Mouse (Mus musculus) left cerebral cortex, adult 9 months (tissue): ENCODE results near the gene Faf2.

Experiments
- DNase-seq, 2 experiments: peaks; one replicate each; pipeline ENCODE4 v3.0.0; 2022; ENCODE audit warnings: low spot score in 2 of 2

Gene Faf2

DNA sequence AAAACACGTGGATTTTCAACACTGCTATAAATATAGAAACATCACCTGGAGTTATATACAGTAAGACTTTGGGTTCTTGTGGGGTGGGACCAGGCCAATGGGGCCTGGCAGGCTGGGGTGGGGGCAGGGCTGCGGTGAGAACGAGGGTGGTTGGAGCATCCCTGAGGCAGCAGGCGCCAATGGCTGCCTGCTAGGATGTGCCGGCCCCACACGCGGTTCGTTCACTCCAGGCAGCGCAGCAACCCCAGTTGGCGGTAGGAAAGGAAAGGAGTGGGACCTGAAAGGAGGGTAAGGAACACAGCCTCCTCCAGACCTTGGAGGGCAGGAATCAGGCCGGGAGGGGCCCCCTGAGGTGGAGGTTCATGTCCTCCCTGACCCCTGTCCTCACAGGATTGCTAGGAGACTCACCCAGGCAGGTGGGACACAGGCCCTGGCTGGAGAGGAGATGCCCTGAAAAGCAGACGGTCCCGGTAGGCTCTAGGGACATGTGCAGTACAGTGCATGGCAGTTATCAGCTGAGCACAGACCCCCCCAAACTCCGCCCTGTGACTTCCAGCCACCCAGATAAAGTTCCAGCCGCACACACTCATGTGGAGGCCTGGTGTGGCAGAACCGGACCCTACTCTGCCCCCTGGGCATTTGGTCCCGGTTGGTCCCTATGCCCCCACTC lies 58.7 kb downstream of the Faf2 start:
- no peak for DNase-seq

DNA sequence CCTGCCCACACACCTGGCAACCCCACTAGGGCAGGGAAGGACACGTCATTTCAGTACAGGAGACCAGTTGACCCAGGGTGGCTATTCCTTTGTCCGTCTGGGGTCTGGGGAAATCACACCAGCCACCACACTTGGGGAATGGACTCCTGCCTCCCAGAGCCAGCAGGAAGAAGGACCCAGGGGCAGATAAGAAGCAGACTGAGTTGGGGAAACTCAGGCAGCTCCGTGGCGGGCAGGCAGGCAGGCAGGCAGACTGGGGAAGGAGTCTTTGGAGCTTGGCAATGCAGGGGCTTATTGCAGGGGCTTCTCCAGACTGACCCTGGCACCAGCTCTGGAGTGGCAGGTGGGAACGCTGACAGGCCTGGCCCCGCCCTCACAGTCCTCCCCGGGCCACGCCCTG lies 59.7 kb downstream of the Faf2 start:
- no peak for DNase-seq

DNA sequence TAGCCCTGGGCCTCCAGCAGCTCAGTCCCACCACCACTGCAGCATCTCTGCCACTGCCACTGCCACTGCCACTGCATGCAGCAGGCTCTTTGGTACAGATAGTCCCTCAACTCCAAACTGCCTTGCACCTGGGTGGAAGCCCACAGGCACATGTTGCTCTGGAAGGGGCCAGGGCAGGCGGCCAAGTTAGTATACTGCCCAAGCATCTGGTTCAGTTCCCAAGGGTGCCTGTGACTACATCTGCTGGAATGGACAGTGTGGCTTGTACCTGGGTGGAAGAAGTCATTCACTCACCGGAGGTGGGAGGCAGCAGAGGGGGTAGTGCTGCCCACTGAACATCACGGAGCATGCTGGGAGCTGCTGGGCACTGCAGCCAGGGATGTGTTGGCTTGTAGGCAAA lies 61.7 kb downstream of the Faf2 start:
- no peak for DNase-seq

DNA sequence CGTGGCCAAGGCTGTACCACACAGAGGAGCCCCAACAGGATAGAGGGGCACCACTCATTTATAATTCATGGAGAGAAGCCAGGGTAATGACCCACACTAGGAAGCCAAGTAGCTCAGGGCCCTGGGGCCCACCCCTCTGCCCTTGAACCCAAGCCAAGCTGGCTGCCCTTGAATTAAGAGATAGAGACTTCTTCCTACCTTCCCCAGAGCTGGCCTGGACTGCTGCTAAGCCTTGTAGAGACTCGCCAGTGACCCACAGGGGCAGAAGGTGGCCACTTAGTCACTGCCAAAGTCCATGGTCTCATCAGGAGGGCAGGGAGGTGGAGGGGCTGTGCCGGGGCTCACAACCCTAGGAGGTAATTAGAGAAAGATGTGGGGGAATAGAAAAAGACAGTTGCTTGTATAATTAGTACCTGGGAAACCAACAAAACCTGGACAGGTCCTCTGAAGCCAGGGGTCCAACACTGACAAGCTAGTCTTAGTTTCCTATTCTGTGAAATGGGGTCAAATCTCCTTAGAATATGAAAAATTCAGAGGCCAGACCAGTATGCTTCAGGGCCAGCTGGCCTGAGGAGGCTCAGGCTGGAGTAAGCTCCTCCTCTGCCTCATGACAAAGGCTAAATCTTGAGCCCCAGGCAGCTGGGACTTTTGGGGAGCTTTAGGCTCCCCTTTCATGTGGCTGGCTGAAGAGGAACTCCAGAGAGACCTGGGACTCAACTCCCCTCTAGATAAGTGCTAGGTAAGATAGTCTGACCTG lies 62.7 kb downstream of the Faf2 start:
- DNase-seq, result no peak

DNA sequence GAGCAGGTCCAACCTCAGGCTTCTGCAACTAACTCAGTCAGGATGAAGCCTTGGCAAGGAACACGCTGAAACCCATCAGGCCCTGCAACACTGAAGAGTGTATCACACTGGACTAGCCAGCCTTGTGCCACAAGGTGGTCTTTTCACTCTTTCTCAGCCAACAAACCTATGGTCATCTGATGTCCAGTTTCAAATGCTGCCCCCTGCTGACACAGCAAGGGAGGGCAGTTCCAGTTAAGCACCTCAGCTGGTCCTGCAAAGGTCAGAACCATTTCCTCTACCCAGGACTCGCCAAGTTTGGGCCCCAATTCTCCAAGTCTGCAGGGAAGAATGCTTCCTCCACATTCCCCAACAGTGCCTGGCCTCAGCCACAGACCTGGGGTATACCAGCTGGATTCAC lies 63.6 kb downstream of the Faf2 start:
- DNase-seq, result peak in 1 of 2 experiments; percentile 28

DNA sequence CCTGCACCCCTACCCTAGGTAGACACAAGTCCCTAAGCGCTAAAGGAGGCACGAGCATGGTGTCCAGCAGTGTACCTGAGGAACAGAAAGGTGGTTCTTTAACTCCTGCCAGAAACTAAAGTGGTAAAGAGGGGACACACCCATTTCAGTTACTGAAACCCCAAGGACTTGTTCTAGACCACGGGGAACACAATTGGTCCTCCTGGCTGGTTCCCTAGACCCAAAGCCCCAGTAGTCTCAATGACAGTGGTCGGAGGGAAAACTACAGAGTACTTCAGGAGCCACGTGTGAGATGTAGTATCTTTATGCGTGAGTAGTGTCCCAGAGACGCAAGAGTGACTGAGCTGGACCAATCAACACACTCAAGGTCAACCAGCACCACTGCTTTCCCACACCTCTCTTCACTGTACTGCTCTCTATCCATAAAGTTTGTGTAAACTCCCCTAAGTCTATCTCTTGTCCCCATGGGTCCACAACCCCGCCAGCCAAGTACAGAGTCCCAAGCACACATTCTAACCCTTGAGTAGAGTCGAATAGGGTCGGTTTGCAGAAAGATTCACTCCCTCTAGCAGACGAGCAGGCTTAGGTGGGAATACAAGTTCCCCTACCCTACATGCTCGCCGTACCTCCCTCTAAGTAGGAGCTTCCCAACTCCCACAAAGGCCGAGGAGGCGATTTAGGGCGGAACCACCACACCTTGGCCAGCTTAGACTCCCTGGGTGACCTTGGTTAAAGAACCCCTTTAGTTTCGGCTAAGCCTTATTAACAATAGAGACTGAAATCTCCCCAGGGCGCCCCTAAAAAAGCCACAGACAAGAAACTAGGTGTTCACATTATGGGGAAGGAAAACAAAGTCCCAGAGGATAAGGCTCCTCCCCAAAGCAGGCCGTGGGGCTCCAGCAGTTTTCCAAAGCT lies 64.8 kb downstream of the Faf2 start:
- DNase-seq, result no peak

DNA sequence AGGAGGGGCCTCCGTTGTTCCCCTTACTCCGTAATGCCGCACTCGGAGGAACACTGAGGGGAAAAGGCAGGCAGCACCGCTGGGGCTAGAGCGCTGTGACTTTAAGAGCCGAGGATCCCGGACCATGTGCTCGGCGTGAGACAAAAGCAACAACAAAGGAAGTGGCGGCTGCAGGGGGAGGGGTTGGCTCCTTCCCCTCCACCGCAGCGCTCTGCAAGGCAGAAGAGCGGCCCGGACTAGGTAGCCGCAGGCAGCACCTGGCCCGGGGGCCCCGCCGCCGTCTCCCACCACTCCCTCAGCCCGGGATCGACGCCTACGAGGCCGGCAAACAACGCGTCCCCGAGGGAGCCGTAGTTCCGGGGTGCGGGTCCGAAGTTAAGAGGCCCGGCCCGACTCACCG lies 65.5 kb downstream of the Faf2 start:
- DNase-seq, result peak in 1 of 2 experiments; percentile 67

DNA sequence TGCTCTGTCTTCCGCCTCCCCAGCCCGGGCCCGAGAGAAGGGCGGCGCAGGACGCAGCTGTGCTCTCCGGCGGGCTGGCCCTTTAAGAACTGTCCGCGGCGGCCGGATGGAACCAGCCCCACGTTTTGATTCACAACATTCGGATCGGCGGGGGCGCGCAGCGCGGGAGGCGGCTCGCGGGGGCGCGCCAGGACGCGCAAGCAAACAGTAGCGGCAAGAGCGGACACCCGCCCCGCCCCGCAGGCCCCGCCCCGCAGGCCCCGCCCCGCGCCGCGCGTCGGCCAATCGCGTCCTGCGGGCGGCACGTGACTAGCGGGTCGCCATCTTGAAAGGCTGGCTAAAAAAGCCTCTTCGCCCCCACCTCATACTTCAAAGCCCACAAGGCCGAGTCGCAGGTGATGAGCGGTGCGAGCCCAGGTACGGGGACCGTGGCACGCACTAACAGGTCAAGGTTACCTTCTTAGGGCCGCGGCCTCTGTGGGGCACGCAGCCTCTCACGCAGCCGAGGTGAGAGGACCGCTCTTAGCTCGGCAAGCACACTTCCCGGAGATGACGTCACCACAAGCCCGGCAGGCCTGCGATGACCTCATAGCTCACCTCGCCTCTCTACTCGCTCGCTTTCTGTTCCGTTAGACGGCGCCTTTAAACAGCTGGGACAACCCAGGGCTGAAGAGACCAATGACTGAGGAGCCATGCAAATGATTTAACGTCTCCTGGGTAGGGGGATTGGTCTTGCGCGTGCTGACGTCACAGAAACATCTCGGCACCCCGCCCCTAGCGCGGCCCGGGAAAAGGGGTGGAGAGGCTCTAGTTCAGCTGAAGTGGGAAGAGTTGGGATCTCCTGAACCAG lies 66.2 kb downstream of the Faf2 start:
- peak; percentile 92 to 98 for DNase-seq

DNA sequence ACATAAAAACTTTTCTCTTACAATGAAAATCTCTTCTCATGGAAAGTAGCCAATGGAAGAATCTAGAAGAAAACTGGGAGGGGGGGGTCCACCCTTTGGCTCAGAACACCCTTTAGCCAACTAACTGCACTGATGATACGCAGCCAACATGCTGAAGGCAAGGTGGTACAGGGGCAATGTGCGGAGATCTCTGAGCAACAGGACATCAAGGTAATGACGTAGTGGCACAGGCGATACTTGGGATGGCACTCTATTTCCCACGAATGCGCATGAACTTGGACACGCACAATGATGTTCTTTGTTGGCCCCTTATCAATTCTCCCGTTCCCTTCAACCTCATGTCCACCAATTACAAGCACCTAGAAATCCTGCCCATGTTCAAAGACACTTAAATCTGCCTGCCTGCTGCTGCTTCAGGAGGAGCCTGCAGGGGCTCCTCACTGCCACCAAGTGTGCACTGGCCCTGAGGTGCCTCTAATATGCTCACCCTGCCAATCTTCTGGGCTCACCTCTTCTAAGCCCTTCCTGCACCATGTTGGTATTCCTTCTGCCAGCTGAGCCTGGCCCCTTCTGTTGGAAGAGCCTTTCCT lies 68.7 kb downstream of the Faf2 start:
- no peak for DNase-seq

DNA sequence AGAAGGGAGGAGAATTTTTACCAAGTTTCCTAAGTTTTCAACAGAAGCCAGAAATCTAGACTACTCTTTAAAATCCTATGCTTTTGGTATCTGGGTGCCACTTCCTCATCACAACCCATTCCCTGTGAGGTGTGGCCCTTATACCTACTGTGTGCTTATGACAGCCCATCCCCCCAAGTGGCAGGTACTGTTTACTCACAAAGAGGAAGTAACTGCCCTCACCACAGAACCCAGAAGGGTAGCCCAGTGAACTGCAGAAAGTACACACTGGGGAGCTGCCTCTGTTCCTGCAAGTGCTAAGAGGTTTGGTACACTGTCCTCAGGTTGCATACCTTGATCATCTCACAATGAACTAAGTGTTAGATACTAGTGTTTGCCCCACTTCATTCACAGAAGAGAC lies 70.2 kb downstream of the Faf2 start:
- no peak for DNase-seq

DNA sequence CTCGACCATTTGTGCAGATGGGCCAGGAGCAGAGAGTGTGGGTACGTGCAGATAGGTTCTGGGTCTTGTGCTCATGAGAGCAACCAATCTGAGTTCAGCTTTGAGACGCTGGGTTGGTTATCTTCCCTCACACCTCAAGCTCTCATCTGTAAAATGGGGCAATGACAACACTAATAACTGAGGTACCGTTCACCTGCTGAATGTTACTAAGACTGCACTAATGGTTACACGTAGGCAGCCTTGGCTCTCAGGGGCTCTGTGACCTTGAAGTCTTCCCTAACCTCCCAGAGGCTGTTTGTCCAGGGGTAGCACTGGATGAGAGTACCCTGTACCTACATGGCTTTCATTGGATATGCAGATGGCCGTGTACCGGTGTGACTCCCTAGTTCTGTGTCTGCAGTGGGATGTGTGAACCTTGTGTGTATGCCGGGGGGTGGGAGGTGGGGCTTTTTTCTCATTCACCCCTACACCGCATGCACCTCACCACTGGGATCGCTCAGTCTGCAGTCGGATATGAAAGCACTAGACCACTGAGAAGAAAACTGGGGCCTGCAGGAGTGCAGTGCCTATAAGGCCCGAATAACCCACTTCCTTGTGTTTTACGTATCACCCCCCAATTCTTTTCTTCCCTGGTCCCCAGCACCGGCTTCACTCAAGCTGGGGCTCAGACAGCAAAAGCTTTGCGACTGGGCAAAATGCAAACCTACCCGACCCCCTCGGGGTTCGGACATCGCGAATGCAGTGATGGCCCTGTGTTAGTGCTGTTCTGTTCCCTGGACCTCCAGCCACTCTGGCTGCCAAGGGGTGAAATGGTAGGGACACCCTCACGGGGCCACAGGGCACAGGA lies 71.3 kb downstream of the Faf2 start:
- DNase-seq, result no peak

DNA sequence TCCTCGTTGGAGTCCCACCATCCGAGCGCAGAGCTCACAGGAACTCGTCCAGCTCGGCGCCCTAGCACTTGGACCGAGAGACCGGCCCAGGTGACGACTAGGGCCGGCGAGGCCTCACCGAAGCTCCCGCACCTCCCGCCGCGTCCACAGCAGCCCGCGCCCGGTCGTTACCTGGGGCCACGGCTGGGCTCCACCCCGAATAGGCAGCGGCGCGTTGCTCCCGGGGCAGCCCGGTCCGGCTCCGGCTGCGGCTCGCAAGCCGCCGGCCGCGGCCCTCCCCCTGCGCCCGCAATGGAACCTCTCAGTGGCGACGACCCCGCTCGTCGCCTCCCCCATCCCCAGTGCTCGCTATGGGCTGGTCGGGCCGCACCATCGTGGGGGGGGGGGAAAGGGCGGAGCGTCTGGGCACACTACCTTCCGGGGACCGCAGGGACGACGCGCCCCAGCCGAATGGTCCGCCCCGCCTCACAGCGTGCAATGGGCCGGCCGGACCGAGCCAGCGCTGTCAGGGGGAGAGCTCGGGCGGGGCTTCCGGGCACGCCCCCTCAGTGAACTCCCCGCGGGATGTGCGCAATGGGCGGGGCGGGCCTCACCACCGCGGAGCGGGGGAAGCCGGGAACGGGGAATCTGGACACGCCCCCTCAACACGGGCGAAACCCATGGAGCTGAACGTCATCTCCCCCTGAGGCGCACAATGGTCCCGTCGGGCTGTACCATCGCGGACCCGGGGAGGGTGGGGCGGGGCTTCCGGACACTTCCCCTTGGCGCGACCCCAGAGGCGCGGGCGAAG lies 72.2 kb downstream of the Faf2 start, which contains the start of gene Rnf44:
Rnf44 (minus strand) TSS at position 350 of the 790 bp plus-strand sequence.
- DNase-seq, result peak; percentile 97 to 99

DNA sequence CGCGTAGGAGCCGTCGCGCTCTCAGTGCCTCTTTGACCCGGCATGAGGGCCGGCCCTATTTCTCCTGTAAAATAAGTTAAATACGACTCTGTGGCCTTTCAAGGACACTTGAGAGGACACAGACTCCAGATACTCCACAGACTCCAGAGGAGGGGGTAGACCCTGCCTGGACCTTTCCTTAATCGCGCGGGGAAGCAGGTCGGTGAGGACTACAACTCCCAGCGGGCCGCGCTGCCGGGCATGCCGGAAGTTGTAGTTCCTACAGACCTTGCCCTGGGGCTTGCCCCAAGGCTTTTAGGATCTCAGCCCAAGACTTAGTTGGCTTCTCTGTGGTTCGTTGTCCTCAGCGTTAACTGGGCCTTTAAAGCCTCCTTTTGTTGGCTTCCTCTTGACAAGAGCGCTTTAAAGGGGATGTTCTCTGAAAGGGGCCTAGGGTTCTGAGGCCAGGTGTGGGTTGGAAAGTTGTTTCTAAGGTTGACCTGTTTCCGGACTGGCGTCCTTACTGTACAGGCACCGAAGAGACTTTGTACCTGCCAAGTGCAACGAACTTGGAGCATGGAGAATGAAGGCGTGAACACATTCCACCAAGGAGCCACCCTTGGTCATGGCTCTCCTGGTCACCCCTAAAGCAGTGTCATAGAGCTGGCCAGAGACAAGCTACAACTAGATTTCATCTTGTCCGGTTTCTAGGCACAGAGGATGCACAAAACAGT lies 72.9 kb downstream of the Faf2 start:
- DNase-seq, result peak; percentile 76 to 90

DNA sequence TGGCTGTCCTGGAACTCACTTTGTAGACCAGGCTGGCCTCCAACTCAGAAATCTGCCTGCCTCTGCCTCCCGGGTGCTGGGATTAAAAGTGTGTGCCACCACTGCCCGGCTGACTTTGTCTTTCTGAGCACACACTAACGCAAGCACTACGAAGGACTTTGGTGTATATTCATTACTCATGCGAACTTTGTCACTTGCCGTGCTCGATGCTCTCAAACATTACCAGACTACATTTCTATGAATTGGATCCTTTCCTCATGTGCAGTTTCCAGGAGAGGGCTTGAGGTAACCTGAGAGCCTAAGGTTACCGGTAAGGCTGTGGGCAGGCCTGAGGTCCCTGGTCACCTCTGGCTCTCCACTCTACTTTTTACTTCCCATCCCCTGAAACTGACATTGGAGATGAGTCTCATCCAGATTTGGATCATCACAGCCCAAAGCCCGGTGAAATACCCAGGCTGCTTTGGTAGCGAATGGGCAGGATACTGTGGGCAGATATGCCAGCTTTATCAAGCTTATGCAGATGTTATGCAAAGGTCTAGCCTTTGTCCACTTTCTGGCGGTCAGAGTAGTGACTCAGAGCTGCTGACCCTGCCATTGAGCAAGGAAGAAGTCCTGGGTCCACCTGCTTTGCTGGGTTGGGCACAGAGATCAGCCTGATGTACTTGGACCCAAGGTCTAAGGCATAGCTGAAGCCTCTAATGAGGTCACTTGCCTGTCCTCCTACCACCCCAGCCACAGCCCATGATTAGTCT lies 74.1 kb downstream of the Faf2 start:
- DNase-seq, result no peak

DNA sequence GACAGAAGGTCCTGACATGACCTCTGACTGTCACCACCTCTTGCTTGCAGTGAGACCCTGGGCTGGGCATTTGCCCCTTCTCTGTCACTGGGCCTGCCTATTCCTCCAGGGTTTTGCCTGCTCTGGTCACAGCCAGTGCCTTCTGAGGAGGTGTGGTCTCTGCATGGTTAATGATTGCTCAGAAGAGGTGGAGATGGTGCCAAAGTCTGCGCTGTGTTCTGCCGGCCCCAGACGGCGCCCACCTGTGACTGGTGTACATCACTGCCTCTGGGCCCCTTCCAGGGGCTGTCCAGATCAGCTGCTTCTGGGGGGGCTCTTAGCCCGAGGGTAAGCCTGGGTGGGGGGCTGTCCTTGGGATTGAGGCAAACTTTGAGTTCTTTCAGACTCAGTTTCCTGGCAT lies 79.7 kb downstream of the Faf2 start, which contains the start of gene Cdhr2:
Cdhr2 (plus strand) TSS at position 219 of the 400 bp plus-strand sequence.
- DNase-seq, result no peak

DNA sequence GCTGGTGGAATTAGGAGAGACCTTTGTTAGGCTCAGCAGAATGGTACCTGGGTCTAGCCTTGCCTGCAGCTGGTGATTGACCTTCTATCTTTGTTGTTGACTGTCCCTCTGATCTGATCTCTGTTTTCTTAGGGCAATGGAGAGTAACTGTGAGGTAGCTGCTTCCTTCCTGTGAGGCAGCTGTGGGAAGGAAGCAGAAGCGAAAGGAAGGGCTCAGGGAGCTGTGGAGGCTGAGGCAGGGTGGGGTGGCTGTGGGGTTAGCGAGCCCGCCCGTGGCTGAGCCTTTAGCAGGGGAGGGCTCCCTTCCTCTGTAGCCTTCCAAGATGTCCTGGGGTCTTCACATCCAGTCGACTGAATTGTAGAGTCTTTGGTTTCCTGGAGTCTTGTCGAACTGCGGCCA lies 80.9 kb downstream of the Faf2 start:
- no peak for DNase-seq

DNA sequence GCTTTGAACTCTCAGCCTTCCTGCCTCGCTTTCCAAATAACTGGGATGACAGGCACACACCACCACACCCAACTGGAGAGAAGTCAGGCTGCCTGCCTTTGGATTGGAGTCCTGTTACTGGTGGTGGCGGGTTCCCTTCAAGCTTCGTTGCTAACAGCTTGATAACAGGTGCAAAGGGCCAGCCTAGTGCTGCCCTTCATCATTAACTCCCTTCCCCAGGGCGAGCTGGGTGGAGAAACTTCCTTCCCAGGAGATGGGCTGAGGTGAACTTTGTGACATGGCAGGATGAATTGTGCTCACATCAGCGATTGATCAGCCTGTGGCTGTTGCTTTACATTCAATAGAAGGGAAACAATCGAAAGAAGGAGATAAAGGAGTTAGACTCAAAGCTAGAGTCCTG lies 83.3 kb downstream of the Faf2 start:
- DNase-seq, result no peak

DNA sequence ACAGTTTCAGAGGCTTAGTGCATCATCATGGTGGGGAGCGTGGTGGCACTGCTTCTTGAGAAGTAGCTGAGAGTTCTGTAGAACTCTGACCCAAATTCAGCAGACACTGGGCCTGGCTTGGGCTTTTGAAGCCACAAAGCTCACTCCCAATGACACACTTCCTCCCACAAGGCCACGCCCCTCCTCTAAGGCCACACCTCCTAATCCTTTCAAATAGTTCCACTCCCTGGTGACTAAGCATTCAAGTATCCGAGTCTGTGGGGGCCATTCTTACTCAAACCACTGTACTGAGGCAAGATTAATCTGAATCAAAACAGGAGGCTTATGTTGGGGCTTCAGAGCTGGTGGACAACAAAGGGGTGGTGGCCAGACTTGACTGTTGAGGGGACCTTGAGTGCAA lies 89.3 kb downstream of the Faf2 start:
- DNase-seq, result no peak
